Mouse (Mus musculus) bone marrow, adult 2 months (tissue): ENCODE measurements around the gene Unk. TPM values are rescaled to one million over a fixed set of nuclear protein-coding genes. Genes with fewer than 3 reads are reported as not detected.

ENCODE experiments used
- H3K27ac ChIP-seq: fragments of 200-500 bp; 2 replicates; pipeline ENCODE4 v1.5.1; 2012; ENCODE audit warnings: low read depth, mild to moderate bottlenecking, control low read depth, inconsistent platforms, low read length; ENCODE audit not compliant: control insufficient read depth, poor library complexity, insufficient read depth
- H3K4me1 ChIP-seq: fragments of 200-500 bp; 2 replicates; pipeline ENCODE4 v1.6.1; 2011; ENCODE audit warnings: low read length; ENCODE audit not compliant: control insufficient read depth, insufficient read depth
- H3K4me3 ChIP-seq: fragments of 200-500 bp; replicated peaks from 2 replicates; pipeline ENCODE3; 2011; ENCODE audit warnings: mild to moderate bottlenecking, low read depth, low read length, control low read depth; ENCODE audit not compliant: control insufficient read depth
- CTCF ChIP-seq: fragments of 200-500 bp; IDR thresholded peaks from 2 replicates; pipeline ENCODE4 v1.5.1; 2011; ENCODE audit warnings: low read length, control low read depth; ENCODE audit not compliant: control insufficient read depth, insufficient read depth
- POLR2A ChIP-seq: fragments of 200-500 bp; IDR thresholded peaks from 2 replicates; pipeline ENCODE4 v1.6.1; 2011; ENCODE audit warnings: low read depth, mild to moderate bottlenecking, control low read depth, low read length, borderline replicate concordance; ENCODE audit not compliant: control insufficient read depth
- WGBS: fragments of 180-500 bp; shearing (Covaris S2); methylation state at CpG from one replicate; pipeline ENCODE4 v1.1.7; 2018; 5-methylcytosine and 5-hydroxymethylcytosine counted together
- polyA plus RNA-seq: library from polyadenylated mRNA; stranded (reverse); fragments of >200 nt; gene quantifications from 2 replicates; pipeline ENCODE4 v1.2.4, GENCODE M21; 2011; ENCODE audit warnings: low replicate concordance; ENCODE audit not compliant: missing spikeins, insufficient read depth, insufficient read length

Unk gene
- polyA plus RNA-seq, 1 experiment, result 43.0 TPM

DNA sequence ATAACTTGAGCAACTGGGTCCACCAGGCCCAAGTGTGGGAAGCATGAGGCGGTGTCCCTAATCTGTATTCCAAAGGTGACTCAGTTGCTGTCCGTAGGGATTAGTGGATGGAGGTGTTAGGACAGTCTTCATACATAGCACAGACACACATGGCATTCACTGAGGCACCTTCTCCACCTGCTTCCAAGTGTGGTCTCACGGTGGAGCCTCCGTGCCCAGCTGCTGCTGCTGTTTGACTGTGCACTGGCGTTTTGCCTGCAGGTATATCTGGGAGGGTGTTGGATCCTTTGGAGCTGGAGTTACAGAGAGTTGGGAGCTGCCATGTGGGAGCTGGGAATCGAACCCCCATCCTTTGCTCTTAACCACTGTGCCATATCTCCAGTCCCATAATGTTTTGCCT, 4.5 kb downstream of the Unk start:
- TF ChIP-seq CTCF (no peak), POLR2A (no peak)
- Histone ChIP-seq H3K4me1 (peaks cover 3% of the 10 kb centered on the region), H3K4me3 (no peak overlapping the region), H3K27ac (no peak overlapping the region)
- WGBS, result 89% methylated on average over 6 of the region's 6 CpGs

DNA sequence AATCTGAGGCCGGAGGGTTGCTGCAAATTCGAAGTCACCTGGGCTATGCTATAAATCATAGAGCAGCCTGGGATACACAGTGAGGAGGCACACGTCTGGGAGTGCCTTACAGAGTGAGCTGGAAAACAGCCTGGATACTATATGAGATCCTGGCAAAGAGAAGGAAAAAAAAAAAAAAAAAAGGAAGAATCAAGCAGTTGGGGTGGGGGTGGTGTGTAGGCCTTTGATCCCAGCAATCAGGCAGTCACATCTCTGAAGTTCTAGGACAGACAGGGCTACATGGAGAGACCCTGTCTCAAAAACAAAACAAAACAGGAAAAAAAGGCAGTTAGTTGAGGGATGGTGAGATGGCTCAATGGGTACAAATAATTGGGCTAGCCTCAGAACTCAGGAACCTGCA, 6.5 kb downstream of the Unk start:
- 90% methylated on average over 3 of the region's 3 CpGs for WGBS
- H3K4me1 ChIP-seq, result peaks cover under 1% of the 10 kb centered on the region
- no peak overlapping the region for H3K4me3 ChIP-seq
- H3K27ac ChIP-seq, result no peak overlapping the region
- TF ChIP-seq POLR2A (no peak), CTCF (no peak)

DNA sequence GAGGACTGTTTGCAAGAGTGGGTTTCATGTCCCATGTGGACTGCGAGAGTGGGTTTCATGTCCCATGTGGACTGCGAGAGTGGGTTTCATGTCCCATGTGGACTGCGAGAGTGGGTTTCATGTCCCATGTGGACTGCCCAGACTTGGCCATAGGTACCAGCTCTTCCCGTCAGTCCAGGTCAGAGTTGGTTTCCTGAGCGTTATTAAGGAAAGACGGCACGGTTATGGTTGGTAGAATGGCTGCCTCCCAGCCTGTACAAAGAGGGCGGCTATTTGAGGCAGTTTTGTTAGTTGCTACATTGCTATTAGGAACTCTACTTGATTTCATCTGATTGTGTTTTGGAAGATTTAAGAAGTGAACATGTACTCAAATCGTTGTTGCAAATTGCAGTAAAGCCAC, 7.7 kb downstream of the Unk start:
- H3K4me1 ChIP-seq, result no peaks in the 10 kb centered on the region
- H3K4me3 ChIP-seq, result no peak overlapping the region
- 86% methylated on average over 9 of the region's 9 CpGs for WGBS
- no peak for TF ChIP-seq CTCF
- TF ChIP-seq POLR2A, result no peak
- H3K27ac ChIP-seq, result no peak overlapping the region

DNA sequence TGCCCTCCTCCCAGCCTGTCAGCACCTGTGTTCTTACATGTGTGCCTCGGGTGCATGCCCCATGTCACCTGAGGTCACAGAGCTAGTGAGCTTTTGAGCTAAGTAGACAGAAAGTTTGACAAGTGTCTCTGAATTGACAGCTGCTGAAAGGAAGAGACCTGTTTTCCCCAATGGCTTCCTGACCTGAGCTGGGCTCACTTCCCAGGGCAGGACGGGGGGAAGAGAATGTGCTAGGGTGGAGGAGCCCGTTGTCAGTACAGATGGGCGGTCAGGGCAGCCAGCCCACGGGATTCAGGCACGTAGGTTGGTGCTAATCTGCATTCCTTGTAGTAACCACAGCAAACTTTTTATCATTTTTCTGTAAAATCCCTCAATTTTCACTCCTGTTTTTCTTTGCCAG, 10.5 kb downstream of the Unk start:
- H3K4me3 ChIP-seq, result no peak overlapping the region
- no peak overlapping the region for H3K27ac ChIP-seq
- TF ChIP-seq CTCF (no peak), POLR2A (no peak)
- no peaks in the 10 kb centered on the region for H3K4me1 ChIP-seq
- 83% methylated on average over 6 of the region's 6 CpGs for WGBS

DNA sequence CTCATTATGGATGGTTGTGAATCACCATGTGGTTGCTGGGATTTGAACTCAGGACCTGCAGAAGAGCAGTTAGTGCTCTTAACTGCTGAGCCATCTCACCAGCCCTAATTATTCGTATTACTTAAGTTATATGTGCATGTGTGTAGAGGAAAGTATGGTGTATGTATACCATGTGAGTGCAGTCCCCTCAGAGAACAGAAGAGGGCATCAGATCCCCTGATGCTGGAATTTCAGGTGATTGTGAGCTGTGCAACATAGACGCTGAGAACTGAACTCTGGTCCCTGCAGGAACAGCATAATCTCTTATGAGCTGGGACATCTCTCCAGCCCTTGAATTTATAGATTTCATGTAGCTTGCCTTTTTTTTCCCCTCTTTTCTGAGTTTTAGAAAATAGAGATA, 11.7 kb downstream of the Unk start:
- H3K4me3 ChIP-seq, result no peak overlapping the region
- H3K4me1 ChIP-seq, result no peaks in the 10 kb centered on the region
- 94% methylated on average over 2 of the region's 2 CpGs for WGBS
- H3K27ac ChIP-seq, result no peak overlapping the region
- no peak for TF ChIP-seq POLR2A
- TF ChIP-seq CTCF, result no peak

DNA sequence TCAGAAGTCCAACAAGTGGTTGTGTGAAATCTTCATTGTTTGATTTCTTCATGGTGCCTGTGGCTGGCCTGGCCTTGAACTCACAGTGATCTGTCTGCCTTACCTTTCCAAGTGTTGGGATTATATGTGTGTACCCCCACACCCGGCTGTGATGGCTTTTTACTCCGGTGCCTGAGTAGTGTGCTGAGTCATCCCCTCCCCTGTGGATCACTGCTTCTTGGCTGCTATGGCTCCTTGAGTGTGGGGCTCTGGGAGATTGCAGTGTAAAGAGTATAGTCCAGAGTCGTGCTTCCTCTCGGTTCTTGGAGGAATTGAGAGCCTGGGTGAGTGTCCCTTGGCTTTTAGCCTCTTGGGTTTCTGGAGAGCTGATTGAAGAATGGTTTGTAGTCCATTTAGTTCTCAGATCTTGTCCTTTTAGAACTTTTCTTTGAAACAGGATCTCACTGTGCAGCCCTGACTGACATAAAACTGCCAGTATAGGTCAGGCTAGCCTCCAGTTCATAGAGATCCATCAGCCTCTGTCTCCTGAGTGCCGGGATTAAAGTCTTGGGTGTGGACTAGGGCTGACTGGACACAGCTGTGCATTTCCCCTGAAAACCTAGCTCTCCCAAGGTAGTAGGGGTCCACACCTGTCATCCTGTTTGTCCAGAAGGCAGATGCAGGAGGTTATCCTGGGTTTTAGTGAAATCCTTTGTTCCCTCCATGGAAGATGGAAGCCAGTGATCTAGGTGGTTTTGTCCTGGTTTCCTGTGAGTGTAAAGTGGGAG, 12.4 kb downstream of the Unk start:
- TF ChIP-seq CTCF, result no peak
- no peak for TF ChIP-seq POLR2A
- 69% methylated on average over 5 of the region's 5 CpGs for WGBS
- Histone ChIP-seq H3K27ac (no peak overlapping the region), H3K4me3 (no peak overlapping the region), H3K4me1 (no peaks in the 10 kb centered on the region)

DNA sequence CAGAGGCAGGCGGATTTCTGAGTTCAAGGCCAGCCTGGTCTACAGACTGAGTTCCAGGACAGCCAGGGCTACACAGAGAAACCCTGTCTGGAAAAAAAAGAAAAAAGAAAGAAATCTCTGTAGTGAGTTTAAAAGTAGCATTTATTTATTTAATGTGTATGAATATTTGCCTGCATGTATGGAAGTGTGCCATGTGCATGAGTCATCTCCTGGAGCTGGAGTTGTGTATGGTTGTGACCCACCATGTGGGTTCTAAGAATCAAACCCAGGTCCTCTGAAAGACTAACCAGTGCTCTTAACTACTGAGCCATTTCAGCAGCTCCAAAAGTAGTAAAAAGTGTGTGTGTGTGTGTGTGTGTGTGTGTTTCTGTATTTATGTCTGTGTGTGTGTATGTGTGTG, 13.2 kb downstream of the Unk start:
- TF ChIP-seq POLR2A, result no peak
- TF ChIP-seq CTCF, result no peak
- Histone ChIP-seq H3K4me3 (no peak overlapping the region), H3K4me1 (no peaks in the 10 kb centered on the region), H3K27ac (no peak overlapping the region)
- WGBS, result 88% methylated on average over 1 of the region's 1 CpGs

DNA sequence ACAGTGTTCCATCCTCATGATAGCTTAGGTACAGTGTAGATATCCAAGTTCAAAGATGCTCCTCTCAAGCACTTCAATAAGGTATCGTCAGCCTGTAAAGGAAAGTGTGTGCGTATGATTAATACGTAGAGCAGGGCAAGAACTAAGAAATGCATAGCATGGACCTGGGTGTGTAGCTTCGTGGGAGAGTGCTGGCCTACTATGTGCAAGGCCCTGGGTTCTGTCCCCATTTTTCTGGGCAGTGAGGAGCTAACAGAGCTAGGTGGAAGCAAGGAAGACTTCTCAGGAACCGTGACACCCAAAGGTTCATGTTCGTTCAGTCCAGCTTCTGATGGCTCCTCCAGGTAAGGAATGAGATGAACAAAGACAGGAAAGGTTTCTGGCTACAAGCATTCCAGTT, 15.1 kb downstream of the Unk start:
- Histone ChIP-seq H3K4me1 (no peaks in the 10 kb centered on the region), H3K27ac (no peak overlapping the region), H3K4me3 (no peak overlapping the region)
- TF ChIP-seq CTCF, result no peak
- no peak for TF ChIP-seq POLR2A
- WGBS, result 91% methylated on average over 6 of the region's 6 CpGs

DNA sequence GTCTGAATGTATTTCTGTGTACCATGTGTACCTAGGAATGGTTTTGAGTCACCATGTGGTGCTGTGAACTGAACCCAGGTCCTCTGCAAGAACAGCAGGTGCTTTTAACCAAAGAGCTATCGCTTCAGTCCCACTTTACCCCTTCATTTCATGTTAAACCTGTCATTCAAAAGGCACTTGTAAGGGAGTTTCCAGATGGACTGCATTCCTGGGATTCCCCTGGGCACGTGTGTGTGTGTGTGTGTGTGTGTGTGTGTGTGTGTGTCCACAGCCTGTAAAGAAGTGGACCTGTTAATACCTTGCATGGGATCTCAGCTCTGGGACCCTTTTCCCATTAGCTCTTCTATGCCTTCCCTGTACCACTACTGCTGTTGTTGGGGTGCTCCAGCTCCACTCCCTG, 19.5 kb downstream of the Unk start:
- 83% methylated on average over 2 of the region's 2 CpGs for WGBS
- Histone ChIP-seq H3K4me3 (no peak overlapping the region), H3K4me1 (no peaks in the 10 kb centered on the region), H3K27ac (no peak overlapping the region)
- TF ChIP-seq CTCF (no peak), POLR2A (no peak)
